Mouse (Mus musculus): ENCODE results near the gene Dennd6a. TPM values are rescaled to one million over a fixed set of nuclear protein-coding genes. Genes with fewer than 3 reads are reported as not detected.

The Dennd6a gene
- polyA plus RNA-seq, 2 experiments = 5.3 to 10.8 TPM

GRCm38 (mm10) chr14:26532752-26533151 lies 40.9 kb upstream of the Dennd6a start:
- Histone ChIP-seq H3K27ac (peak overlapping the region; percentile 5; the same call in 1 of the 2 replicates), H3K9me3 (ENCODE audit: control insufficient read depth, low read length) (no peaks in the 10 kb centered on the region), H3K4me2 (ENCODE audit: low read depth) (peak overlapping the region; percentile 96), H3K4me1 (replicated peaks; ENCODE audit: control insufficient read depth in 2 of 2, insufficient read depth in 2 of 2, low read length in 1 of 2) (peaks cover 6 to 17% of the 10 kb centered on the region in 2 experiments), H3K4me3 (ENCODE audit: insufficient read depth in 1 of 2, low read depth in 2 of 2, low read length in 2 of 2) (peak overlapping the region; percentile 78 to 88), H3K27me3 (ENCODE audit: control insufficient read depth, insufficient read depth, low read length) (no peaks in the 10 kb centered on the region), H3K9ac (replicated peaks) (peak overlapping the region; percentile 95), H3K36me3 (replicated peaks; ENCODE audit: control insufficient read depth, insufficient read depth, low read depth) (peaks cover 8% of the 10 kb centered on the region; the same call in 1 of the 2 replicates)
- DNase-seq (ENCODE audit: low read depth in 3 of 3, low spot score in 3 of 3) = peak in 2 of 3 experiments; percentile 5 to 19
- no peak for ATAC-seq (ENCODE audit: insufficient read depth)
- TF ChIP-seq EP300 (IDR thresholded peaks at IDR 0.05; ENCODE audit: low read depth) (no peak), CTCF (IDR thresholded peaks at IDR 0.05; ENCODE audit: low read depth) (no peak)
- 40% methylated on average over 9 of the region's 9 CpGs for WGBS (ENCODE audit: insufficient replicate concordance)

GRCm38 (mm10) chr14:26533267-26533666 lies 40.4 kb upstream of the Dennd6a start:
- Histone ChIP-seq H3K4me3 (ENCODE audit: insufficient read depth in 1 of 2, low read depth in 2 of 2, low read length in 2 of 2) (peak overlapping the region; percentile 78 to 88), H3K9me3 (ENCODE audit: control insufficient read depth, low read length) (no peaks in the 10 kb centered on the region), H3K4me2 (ENCODE audit: low read depth) (peak overlapping the region; percentile 96), H3K4me1 (replicated peaks; ENCODE audit: control insufficient read depth in 2 of 2, insufficient read depth in 2 of 2, low read length in 1 of 2) (peaks cover 6 to 17% of the 10 kb centered on the region in 2 experiments), H3K9ac (replicated peaks) (peak overlapping the region; percentile 95), H3K27ac (peak overlapping the region; percentile 5), H3K36me3 (replicated peaks; ENCODE audit: control insufficient read depth, insufficient read depth, low read depth) (peaks cover 8% of the 10 kb centered on the region; the same call in 1 of the 2 replicates), H3K27me3 (ENCODE audit: control insufficient read depth, insufficient read depth, low read length) (no peaks in the 10 kb centered on the region)
- WGBS (ENCODE audit: insufficient replicate concordance) = 14% methylated on average over 19 of the region's 19 CpGs
- ATAC-seq (ENCODE audit: insufficient read depth) (no peak), DNase-seq (ENCODE audit: low read depth in 3 of 3, low spot score in 3 of 3) (peak in 1 of 3 experiments; percentile 10)
- TF ChIP-seq CTCF (IDR thresholded peaks at IDR 0.05; ENCODE audit: low read depth) (peak; percentile 25; the same call in 1 of the 2 replicates), EP300 (IDR thresholded peaks at IDR 0.05; ENCODE audit: low read depth) (no peak)

- peaks cover 8% of the 10 kb centered on the region; the same call in 1 of the 2 replicates for H3K36me3 ChIP-seq (replicated peaks; ENCODE audit: control insufficient read depth, insufficient read depth, low read depth)
- no peaks in the 10 kb centered on the region for H3K27me3 ChIP-seq (ENCODE audit: control insufficient read depth, insufficient read depth, low read length)
- peak overlapping the region; percentile 78 to 88 for H3K4me3 ChIP-seq (ENCODE audit: insufficient read depth in 1 of 2, low read depth in 2 of 2, low read length in 2 of 2)
- ATAC-seq (ENCODE audit: insufficient read depth) (peak; percentile 76), DNase-seq (ENCODE audit: low read depth in 3 of 3, low spot score in 3 of 3) (peak in 2 of 3 experiments; percentile 23 to 37)
- H3K4me1 ChIP-seq (replicated peaks; ENCODE audit: control insufficient read depth in 2 of 2, insufficient read depth in 2 of 2, low read length in 1 of 2) = peaks cover 6 to 16% of the 10 kb centered on the region in 2 experiments
- H3K9me3 ChIP-seq (ENCODE audit: control insufficient read depth, low read length) = no peaks in the 10 kb centered on the region
- H3K27ac ChIP-seq = peak overlapping the region; percentile 62
- peak overlapping the region; percentile 96 for H3K4me2 ChIP-seq (ENCODE audit: low read depth)
- WGBS (ENCODE audit: insufficient replicate concordance) = under 1% methylated on average over 80 of the region's 92 CpGs
- peak overlapping the region; percentile 95 for H3K9ac ChIP-seq (replicated peaks)
- TF ChIP-seq EP300 (IDR thresholded peaks at IDR 0.05; ENCODE audit: low read depth) (no peak), CTCF (IDR thresholded peaks at IDR 0.05; ENCODE audit: low read depth) (no peak)
These were observed 39.6 kb upstream of the Dennd6a start for GRCm38 (mm10) chr14:26533821-26534756.

- Histone ChIP-seq H3K4me3 (ENCODE audit: insufficient read depth in 1 of 2, low read depth in 2 of 2, low read length in 2 of 2) (peak within 1 kb of the TSS; percentile 78 to 88), H3K9me3 (ENCODE audit: control insufficient read depth, low read length) (no peaks in the 10 kb centered on the region), H3K4me2 (ENCODE audit: low read depth) (peak within 1 kb of the TSS; percentile 96), H3K4me1 (replicated peaks; ENCODE audit: control insufficient read depth in 2 of 2, insufficient read depth in 2 of 2, low read length in 1 of 2) (peaks cover 6 to 14% of the 10 kb centered on the region in 2 experiments), H3K27me3 (ENCODE audit: control insufficient read depth, insufficient read depth, low read length) (no peaks in the 10 kb centered on the region), H3K27ac (peak within 1 kb of the TSS; percentile 62), H3K9ac (replicated peaks) (peak within 1 kb of the TSS; percentile 95), H3K36me3 (replicated peaks; ENCODE audit: control insufficient read depth, insufficient read depth, low read depth) (peaks cover 4% of the 10 kb centered on the region; the same call in 1 of the 2 replicates)
- peak; percentile 99 to 100 (median 99) for DNase-seq (ENCODE audit: low read depth in 3 of 3, low spot score in 3 of 3)
- WGBS (ENCODE audit: insufficient replicate concordance) = 12% methylated on average over 33 of the region's 33 CpGs
- ATAC-seq (ENCODE audit: insufficient read depth) = peak; percentile 90
- peak; percentile 14; the same call in 1 of the 2 replicates for TF ChIP-seq CTCF (IDR thresholded peaks at IDR 0.05; ENCODE audit: low read depth)
- TF ChIP-seq EP300 (IDR thresholded peaks at IDR 0.05; ENCODE audit: low read depth) = no peak
These were observed 38.7 kb upstream of the Dennd6a start, which contains the start of gene Slmap for GRCm38 (mm10) chr14:26534757-26535479. TSS of gene Slmap (minus strand) at chr14:26534931.

Data from liver, embryonic 14.5 days (tissue).